Mouse (Mus musculus): ENCODE measurements around the gene H2-T23. TPM values are rescaled to one million over a fixed set of nuclear protein-coding genes. Genes with fewer than 3 reads are reported as not detected.
"Not testable (repeated sequence)": the region's sequence is repeated elsewhere in the genome, so short reads cannot be mapped to it uniquely, and the experiment has no call there.

H2-T23 gene
- 5.4 and 9.9 TPM in 2 replicates for polyA plus RNA-seq (2012; rRNA removed)

GRCm38 (mm10) chr17:36032351-36032875 lies at the start of gene H2-T23:
Gene H2-T23 (minus strand): TSS chr17:36032855.
- peak; percentile 37 for DNase-seq (ENCODE audit: low read depth)

- DNase-seq (ENCODE audit: low read depth), result not testable (repeated sequence)
Observed at GRCm38 (mm10) chr17:36081901-36082300, 49.2 kb upstream of the H2-T23 start.

- peak; percentile 74 for TF ChIP-seq CTCF (IDR thresholded peaks at IDR 0.05; ENCODE audit: borderline replicate concordance, extremely low read depth, insufficient read depth, insufficient read length)
- no peak for TF ChIP-seq POLR2A (IDR thresholded peaks at IDR 0.05; ENCODE audit: borderline replicate concordance, extremely low read depth, insufficient read depth, insufficient read length, poor library complexity, severe bottlenecking)
- DNase-seq (ENCODE audit: low read depth), result peak; percentile 87
Observed at GRCm38 (mm10) chr17:36060829-36061228, 28.2 kb upstream of the H2-T23 start.

DNA sequence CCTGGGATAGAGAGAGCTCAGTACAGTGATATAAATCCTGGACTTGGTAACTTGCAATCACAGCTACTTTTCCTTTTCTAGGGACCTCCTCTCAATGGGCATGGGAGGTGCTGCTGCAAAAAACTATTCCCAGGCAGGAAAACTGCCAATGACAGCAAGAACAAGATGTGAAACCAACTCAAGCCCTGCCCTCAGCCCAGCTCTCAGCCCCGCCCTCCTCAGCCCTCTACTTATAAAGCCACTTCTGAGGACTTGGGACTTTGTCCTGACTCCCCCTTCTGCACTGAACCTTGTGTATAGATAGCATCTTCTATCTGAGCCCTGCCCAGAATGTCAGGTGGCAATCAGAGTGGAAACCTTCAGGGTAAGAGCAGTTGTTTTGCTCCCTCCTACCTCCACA lies 25.7 kb upstream of the H2-T23 start, which contains the start of gene Gm11127:
TSS of gene Gm11127 (minus strand) at position 10 of the 400 bp plus-strand sequence.
- not testable (repeated sequence) for DNase-seq (ENCODE audit: low read depth)

GRCm38 (mm10) chr17:36057927-36058326 lies 25.3 kb upstream of the H2-T23 start:
- DNase-seq (ENCODE audit: low read depth), result not testable (repeated sequence)

DNA sequence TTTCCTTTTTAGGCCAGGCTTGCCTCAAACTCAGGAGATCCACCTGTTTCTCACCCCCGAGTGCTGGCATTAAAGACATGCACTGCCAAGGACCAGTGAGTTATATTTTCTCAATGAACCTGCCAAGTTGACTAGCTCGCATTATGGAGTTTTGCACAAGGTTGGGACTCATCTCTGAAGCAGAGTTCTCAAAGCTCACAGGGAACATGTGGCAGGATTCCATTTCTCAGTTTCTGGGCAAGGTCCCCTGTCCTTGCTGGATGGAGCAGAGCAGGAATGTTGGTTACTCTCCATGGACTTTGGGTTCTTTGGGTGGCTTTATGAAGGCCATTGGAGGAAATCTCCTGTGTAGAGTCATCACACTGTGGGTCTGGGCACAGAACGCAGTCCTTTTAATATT lies 10.6 kb upstream of the H2-T23 start:
- no peak for DNase-seq (ENCODE audit: low read depth)
- TF ChIP-seq POLR2A (IDR thresholded peaks at IDR 0.05; ENCODE audit: borderline replicate concordance, extremely low read depth, insufficient read depth, insufficient read length, poor library complexity, severe bottlenecking) (no peak), CTCF (IDR thresholded peaks at IDR 0.05; ENCODE audit: borderline replicate concordance, extremely low read depth, insufficient read depth, insufficient read length) (no peak)

DNA sequence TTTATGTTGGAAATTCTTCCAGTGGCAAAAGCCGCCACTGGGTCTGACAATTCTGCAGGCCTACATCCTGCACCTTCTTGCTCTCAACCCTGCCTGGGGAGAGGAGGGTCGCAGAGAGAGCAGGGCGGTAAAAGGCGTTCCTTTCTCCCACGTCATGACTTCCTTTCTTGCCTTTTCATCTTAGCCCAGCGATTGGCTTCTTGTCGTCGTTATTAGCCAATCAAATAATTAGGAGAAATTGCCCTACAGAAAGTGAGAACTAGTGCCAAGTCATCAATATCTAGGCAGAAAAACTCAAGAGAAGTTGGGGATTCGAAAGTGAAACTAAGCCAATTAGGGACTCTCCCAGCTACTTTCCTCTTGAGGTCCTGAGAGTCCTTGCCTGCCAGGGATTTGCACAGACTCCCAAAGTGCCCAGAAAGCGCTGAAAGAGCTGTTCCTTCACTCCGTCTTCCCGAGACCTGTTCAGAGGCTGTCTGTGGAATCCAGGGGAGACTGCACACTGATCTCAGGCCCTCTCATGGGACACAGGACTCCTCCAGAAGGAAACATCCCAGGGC lies 10.0 kb upstream of the H2-T23 start, which contains the start of the genes H2-T22 and Gm6034:
TSS of gene H2-T22 (minus strand) at position 138 of the 560 bp plus-strand sequence.
TSS of gene Gm6034 (plus strand) at position 352 of the 560 bp plus-strand sequence.
- DNase-seq (ENCODE audit: low read depth), result peak; percentile 94

GRCm38 (mm10) chr17:36042055-36042454 lies 9.4 kb upstream of the H2-T23 start:
- not testable (repeated sequence) for DNase-seq (ENCODE audit: low read depth)

GRCm38 (mm10) chr17:36040604-36041003 lies 7.9 kb upstream of the H2-T23 start:
- DNase-seq (ENCODE audit: low read depth), result not testable (repeated sequence)

GRCm38 (mm10) chr17:36036126-36036525 lies 3.5 kb upstream of the H2-T23 start:
- DNase-seq (ENCODE audit: low read depth), result not testable (repeated sequence)

DNA sequence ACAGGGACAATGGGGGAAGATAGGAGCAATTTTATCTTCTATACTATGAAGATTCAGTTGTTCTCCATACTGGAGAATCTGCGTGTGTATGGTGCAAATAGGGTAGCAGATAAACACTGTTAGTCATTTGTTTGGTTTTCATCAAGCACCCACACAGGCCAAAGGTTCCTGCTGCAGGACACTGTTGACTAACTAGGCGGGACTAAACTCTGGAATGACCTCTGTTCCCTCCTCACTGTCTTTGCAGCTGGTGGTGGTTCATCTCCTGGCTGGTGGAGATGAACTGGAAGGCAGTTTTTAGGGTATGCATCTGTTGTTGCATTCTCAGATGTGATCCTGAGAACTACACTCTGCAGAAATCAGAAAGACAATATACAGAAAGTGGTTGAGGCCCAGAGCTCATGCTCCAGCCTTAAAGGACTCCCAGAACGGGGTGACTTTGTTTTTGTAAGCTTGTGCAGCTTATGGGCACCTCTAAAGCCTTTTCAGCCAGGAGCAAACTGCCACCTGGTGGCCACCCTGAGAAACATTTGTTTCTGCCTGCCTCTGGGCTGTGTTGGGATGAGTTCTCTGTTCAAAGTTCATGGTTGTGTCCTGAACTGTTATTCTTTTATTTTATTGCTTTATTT lies 2.5 kb upstream of the H2-T23 start:
- peak; percentile 22; the same call in 1 of the 2 replicates for TF ChIP-seq CTCF (IDR thresholded peaks at IDR 0.05; ENCODE audit: borderline replicate concordance, extremely low read depth, insufficient read depth, insufficient read length)
- DNase-seq (ENCODE audit: low read depth), result peak; percentile 57

DNA sequence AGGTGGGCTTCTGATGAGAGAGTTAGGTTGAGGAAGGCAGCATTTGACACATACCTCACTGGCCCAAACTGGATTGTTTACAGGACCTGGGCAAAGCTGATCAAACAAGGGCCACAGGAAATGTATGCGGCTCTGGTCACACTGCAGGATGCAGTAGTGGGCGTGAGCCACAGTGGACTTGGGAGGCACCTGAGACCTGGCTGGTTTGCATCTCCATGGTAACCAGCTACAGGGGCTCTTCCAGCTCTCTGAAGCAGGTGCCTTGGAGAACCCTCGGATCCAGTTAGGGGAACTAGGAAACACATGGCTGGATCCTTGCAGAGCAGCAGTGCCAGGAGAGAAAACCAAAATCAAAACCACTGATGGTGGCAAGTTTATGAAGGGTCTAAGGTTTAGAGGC lies 1.9 kb upstream of the H2-T23 start:
- not testable (repeated sequence) for DNase-seq (ENCODE audit: low read depth)

- DNase-seq (ENCODE audit: low read depth), result peak; percentile 54
- peak; percentile 12; the same call in 1 of the 2 replicates for TF ChIP-seq CTCF (IDR thresholded peaks at IDR 0.05; ENCODE audit: borderline replicate concordance, extremely low read depth, insufficient read depth, insufficient read length)
Observed at GRCm38 (mm10) chr17:36031583-36032331, 898 bp downstream of the H2-T23 start.

DNA sequence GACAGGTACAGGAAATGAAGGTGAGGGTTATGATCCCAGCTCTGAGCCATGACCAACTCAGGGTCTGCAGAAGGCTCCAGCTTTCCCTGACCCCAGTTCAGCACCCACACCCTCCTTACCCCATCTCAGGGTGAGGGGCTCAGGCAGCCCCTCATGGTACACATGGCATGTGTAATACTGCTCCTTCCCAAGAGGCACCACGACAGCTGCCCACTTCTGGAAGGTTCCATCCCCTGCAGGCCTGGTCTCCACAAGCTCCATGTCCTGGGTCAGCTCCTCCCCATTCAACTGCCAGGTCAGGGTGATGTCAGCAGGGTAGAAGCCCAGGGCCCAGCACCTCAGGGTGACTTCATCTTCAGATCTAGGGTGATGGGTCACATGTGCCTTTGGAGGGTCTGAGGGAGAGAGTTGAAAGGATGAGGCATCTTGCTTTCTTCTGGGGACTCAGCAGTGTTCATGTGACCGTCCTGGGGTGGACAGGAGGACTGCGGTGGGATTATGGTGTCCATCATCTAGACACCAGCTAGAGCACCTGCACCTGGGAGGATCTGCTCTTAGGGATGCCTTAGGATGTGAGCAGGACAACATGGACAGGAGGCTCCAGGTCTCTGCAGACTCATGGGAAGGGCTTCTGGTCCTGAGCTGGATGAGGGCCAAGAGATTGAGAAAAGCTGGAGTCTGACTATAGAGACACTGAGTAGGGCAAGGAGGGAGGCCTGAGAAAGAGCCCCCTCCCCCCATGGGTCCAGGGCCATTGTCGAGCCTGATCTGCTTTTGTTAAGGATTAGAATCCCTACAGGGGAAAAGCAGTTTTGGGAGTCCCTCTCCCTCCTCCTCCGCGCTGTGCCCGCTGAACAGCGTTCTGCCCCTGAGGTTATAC lies 1.7 kb downstream of the H2-T23 start:
- not testable (repeated sequence) for DNase-seq (ENCODE audit: low read depth)

GRCm38 (mm10) chr17:36030046-36030702 lies 2.5 kb downstream of the H2-T23 start:
- DNase-seq (ENCODE audit: low read depth), result not testable (repeated sequence)
